Mouse (Mus musculus): ENCODE measurements at regions not wholly inside any gene's neighbourhood (a gene's known extent, or its start where the extent isn't known, plus 50 kb on each side); places are given as distances from the start of the nearest gene placed in this dataset.

DNA sequence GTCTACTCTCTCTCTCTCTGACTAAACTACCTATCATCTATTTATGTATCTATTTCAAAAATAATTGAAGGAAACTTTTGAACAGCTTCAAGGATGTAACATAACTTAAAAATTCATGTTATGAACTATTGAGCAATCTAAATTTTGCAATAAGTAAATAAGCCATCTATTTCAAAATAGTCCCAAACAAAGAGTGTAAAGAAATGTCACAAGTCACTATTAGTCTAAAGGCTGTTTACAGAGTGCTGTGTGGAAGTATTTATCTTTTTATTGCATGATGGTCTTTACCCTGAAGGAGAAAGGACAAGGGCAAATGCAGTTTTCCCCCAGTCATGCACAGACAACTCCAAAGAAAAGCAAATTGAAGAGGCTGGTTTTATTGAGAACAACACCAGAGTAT lies 496.0 kb downstream of the Olfm4 start:
- no peak for DNase-seq (ENCODE audit: low spot score in 2 of 2)

DNA sequence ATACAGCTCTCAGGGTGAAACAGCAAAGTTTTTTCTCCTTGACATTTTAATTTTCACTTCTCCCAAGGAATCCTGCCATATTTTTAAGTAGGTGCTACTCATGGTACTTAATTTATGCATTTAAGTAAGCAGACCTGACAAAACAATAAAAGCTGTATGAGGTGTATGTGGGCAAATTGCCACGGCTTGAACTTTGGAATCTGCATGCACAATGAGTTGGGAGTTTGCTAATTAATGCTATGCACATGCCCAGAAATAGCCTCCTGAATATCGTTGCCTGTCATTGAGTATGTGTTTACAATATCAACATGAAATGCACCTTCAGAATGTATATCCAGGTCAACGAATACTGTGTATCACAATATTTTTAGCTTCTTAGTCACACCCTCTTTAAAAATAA lies 498.9 kb downstream of the Olfm4 start:
- DNase-seq (ENCODE audit: low spot score in 2 of 2) = no peak

DNA sequence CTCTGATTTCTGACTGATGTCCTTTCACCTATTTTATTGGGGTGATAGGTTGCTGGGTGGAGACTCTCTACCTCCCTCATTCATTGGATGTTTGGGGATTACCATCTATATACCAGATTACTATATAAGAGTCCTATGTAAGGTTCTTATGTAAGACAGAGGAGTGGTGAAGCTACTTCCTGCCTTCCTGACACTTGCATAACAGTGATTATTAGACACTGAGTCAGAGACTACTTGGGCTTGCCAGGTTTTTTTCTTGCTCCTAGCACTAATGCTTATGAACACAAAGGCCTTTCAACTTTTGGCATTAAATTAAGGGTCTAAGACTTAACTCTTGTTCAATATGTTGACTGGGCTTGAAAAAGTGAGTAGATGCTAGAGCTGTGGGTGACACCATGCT lies 500.4 kb downstream of the Olfm4 start:
- DNase-seq (ENCODE audit: low spot score in 2 of 2) = no peak

DNA sequence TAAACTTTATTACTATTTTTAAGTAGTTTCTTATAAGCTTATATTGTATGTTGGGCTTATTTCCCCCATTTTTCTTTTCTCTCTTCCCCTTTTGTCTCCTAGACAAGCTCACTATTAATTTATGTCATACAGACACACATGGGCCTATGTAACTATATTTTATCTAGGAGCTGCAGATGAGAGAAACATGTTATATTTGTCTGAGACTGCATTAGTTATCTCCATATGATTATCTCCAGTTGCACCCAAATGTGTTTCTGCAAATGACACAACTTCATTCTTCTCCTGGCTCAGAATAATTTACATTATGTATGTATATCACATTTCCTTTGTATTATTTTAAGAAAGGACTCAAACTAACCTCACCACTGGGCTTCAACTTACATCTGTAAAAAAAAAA lies 501.3 kb downstream of the Olfm4 start:
- DNase-seq (ENCODE audit: low spot score in 2 of 2) = no peak

DNA sequence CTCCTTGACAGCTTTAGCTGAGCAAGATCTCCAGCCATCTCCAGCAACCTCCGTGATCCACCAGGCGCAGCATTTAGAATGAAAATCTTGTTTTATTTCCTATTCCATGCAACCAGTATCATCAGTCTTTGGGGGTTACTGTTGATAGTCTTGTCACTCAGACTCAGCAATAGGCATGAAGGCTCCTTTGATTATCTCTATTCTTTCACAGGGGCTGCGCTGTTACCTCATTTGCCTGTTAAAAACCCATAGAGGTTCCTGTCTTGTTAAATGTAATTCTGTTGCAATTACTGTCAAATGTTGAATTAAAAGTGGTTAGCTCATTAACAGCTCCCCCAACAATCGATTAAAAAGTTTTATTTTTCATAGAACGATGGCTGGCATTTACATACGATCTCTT lies 502.7 kb downstream of the Olfm4 start:
- no peak for DNase-seq (ENCODE audit: low spot score in 2 of 2)

DNA sequence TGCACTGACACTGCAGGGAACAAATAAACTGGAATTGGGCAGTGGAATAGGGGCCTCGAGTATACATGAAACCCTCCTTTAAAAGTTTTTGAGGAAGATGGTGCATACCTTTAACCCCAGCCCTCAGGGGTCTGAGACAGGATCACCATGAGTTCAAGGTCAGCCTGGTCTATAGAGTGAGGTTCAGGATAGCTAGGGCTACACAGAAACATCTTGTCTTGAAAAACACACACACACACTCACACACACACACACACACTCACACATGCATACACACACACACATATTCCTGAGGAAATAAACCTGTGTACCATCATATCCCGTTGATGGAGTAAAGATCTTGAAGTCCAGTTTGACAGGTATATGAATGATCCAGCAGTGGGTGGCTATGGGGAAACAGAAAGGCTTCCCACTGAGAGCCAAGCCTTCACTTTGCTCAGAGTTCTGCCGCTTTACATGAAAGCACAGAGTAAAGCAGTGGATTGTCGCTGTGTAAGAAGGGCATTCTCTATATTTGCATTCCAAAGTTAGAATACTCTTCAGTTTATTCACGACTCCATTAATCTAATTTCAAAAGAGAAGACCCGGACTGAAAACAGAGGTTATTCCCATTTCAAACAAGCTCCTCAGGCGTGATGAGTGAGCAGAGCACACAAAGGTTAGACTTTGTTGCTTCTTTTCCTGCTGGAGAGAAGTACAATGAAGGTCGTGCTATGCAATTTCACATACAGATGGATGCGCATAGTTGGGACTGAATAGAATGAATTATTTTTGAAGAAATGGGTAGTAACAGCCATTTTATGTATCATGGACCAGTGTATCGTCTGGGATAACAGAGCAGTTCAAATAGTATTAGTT lies 508.4 kb downstream of the Olfm4 start:
- no peak for DNase-seq (ENCODE audit: low spot score in 2 of 2)

DNA sequence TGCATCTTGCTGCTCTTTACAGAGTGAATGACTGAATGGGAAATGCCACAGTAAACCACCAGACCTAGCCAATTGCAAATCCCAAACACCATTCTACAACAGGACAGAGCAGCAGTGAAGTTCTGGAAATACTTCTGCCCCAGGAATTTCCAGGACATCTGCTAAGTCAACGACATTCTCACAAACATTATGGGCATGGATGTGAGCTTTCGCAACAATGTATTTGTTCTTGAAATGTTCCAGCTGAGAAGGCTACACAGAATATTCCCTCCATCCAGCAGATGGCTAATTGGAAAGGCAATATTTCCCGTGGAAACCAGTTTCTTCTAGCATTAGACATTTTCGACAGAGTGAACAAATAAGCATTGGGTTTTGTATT lies 509.0 kb downstream of the Olfm4 start:
- DNase-seq (ENCODE audit: low spot score in 2 of 2) = no peak

DNA sequence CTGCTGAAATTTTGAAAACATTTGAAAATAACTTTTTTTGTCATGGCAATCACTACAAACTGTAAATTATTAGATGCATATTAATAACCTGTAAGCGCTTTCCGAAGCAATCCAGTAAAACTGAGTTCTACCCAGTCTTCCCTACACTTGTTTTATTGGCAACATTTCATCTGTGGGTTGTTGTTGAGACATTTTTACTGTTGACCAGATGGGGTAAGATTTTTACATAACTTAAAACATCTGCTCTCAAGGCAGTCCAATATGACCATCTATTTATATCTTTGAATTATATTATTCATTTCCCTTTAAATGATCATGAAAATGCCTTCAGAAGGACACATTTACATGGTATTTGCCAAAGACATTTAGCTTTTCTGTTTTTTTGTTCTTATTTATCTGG lies 520.5 kb downstream of the Olfm4 start:
- DNase-seq (ENCODE audit: low spot score in 2 of 2) = no peak

DNA sequence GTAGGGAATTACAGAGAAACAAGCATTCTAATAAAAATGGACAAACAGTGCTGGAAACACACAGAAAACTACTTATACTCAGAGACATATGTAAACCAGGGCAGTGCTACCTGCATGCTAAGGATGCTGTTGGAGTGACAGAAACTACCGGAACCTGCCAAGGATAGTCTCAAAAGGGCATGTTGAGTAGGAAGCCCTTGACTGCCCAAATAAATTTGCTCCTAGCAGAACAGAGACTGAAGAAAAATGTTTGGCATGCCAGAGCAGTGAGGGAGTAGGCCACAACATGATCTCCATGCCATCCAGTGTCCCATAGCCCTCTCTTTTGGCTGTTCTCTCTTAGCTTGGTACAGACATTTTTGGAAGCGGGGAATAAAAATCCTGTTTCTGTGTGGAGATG lies 532.7 kb downstream of the Olfm4 start:
- no peak for DNase-seq (ENCODE audit: low spot score in 2 of 2)

DNA sequence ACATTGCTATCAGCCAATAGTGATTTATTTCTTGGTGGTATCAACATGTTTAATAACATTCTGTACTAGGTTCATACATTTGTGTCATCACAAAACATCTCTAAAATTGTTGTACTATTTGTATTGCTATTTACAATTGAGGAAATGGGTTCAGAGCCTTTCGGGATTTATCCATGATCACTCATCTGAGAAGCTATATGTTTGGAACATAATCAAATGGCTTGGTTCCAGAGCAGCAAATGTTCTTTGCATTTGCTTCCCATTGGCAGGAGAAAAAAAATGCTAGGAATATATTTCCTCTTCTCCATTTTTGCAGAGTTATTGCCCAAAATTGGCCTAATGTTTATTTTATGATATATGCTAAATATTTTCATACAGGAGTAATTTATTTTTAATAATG lies 537.3 kb downstream of the Olfm4 start:
- no peak for DNase-seq (ENCODE audit: low spot score in 2 of 2)

DNA sequence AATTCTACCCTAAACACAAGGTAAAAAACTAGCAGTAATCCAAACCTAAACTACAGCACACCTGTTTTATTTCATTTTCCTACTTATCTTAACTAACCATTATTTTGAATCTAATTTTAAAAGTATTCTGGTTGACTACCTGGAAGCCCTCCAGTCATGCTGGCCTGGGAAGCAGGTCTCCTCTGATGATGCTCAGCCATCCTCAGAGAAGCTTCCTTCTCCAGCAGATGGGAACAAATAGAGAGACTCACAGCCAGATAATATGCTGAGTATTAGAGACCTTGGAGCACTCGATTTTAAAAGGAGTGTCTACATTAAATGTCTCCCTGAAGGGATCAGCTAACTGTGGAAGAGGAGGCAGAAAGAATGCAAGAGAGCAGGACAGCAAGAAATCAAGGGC lies 537.8 kb downstream of the Olfm4 start:
- DNase-seq (ENCODE audit: low spot score in 2 of 2) = no peak

DNA sequence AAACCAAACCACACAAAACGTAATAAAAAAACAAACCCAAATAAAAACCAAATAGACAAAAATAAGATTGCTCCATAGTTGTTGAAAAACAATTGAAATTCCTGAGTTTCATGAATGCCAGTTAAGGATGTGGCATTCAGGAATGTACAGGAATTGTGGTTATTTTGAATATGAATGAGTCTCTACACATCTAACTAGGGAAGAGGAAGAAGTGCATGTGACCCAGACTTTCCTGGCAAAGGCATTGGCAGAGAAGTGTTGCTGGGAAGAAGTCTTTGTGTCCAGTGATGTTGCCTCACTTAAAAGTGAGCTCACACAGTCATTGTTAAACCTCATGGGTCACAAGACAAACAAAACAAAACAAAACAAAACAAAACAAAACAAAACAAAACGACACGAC lies 538.7 kb downstream of the Olfm4 start:
- no peak for DNase-seq (ENCODE audit: low spot score in 2 of 2)

DNA sequence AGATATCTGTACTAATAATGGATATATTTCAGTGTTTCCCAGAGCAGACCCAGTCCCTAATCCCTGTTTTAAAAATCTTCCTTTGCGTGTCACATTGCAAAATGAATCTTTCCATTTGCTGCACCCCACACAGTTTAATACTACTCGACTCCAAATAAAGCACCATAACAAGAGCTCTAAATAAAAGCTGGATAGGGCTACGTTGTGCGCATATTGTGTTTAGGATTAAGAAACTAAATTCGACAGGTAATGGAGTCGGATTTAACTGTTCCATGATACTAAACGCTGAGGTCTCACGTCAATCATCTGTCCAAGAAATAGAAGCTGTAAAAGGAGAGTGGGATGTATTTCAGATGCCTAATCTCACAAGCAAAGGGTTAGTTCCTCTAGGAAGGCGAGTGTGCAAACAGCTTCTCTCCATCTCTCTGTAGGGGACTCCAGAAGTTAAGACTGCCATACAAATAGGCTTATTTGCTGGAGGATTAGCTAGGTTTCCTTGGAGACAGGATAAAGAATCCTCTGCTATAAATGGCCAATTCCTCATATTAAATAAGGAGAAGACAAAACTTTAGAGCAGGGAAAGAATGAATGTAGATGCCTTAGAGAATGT lies 544.6 kb downstream of the Olfm4 start:
- no peak for DNase-seq (ENCODE audit: low spot score in 2 of 2)

DNA sequence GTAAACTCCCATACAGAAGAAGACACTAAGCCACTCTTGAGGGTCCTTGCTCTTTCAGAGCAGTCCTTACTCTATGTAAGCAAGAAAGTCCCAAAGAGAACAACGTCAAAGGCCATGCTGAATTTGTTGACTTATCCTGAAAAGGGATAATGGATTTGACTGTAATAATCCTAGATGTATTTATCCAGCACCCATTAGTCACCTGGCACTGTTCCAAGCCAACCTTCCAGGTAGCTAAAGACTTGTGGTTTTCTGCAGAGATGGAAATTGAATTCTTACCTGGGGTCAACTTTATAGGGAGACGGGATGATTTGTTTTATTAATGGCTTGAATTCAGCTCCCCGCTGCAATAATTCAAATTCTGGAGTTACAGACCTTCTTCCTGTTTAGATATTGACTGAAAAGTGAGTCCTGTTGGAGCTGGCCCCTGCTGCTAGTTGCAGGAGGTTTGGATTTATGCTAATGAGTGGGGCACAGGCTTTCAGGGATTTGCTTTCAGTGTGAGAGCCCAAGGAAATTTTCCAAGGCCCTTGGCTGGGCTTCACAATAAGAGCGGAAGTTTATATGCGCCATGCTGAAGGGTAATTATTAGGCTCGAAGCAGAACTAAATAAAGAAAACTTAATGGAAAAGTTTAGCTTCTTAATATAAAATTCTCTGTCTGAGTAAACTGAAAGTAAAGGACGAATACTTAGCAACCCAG lies 552.3 kb downstream of the Olfm4 start:
- no peak for DNase-seq (ENCODE audit: low spot score in 2 of 2)

DNA sequence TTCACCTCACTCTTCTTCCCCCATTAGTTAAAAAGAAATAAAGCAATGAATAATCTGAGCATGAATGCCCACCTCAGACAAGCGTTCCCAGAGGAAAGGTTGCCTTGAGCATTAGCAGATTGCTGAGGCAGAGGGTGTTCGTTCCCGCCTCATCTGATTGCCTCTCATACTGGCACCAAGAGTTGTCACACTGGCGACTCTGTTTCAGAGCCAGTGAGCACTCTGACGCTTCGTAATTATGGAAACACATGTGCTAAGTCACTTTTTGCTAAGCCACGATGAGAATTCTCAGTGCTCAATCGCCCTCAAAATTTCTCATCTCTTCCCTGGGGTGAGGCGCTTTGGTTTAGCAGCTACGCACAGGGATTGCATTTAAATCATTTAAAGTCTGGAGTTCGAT lies 576.1 kb downstream of the Olfm4 start:
- no peak for DNase-seq (ENCODE audit: low spot score in 2 of 2)
